Mouse (Mus musculus) heart, postnatal 0 days (tissue): ENCODE measurements at regions not wholly inside any gene's neighbourhood (a gene's known extent, or its start where the extent isn't known, plus 50 kb on each side); places are given as distances from the start of the nearest gene placed in this dataset.

Experiments
- ATAC-seq: fragments of 200-750 bp; cut with Nextera tagmentation; 2 replicates; pipeline ENCODE4 v1.8.0; 2017; ENCODE audit warnings: low read depth, moderate number of reproducible peaks, moderate library complexity; ENCODE audit not compliant: insufficient read depth
- DNase-seq: peaks from one replicate; pipeline ENCODE4 v3.0.0-alpha.2; 2016; ENCODE audit warnings: low spot score
- H3K27ac ChIP-seq: fragments of 300-500 bp; sonication (generic); 2 replicates; pipeline ENCODE4 v1.5.1; 2014; ENCODE audit warnings: low read depth, mild to moderate bottlenecking
- H3K27me3 ChIP-seq: fragments of 300-500 bp; sonication (generic); 2 replicates; pipeline ENCODE4 v1.6.1; 2014; ENCODE audit warnings: low read length, mixed read lengths; ENCODE audit not compliant: control insufficient read depth, insufficient read depth
- H3K36me3 ChIP-seq: fragments of 300-500 bp; sonication (generic); replicated peaks from 2 replicates; pipeline ENCODE4 v1.6.1; 2014; ENCODE audit warnings: low read length, mixed read lengths; ENCODE audit not compliant: control insufficient read depth, insufficient read depth
- H3K4me1 ChIP-seq: fragments of 300-500 bp; sonication (generic); 2 replicates; pipeline ENCODE4 v1.6.1; 2014; ENCODE audit warnings: antibody characterized with exemption; ENCODE audit not compliant: control insufficient read depth, insufficient read depth
- H3K4me2 ChIP-seq: fragments of 300-500 bp; sonication (generic); 2 replicates; pipeline ENCODE4 v1.6.1; 2014; ENCODE audit warnings: low read depth, mild to moderate bottlenecking, low read length, moderate library complexity
- H3K4me3 ChIP-seq: fragments of 300-500 bp; sonication (generic); 2 replicates; pipeline ENCODE4 v1.5.1; 2014; ENCODE audit warnings: low read depth, low read length
- H3K9ac ChIP-seq: fragments of 300-500 bp; sonication (generic); replicated peaks from 2 replicates; pipeline ENCODE4 v1.6.1; 2014; ENCODE audit warnings: low read depth, low read length, mixed read lengths
- H3K9me3 ChIP-seq: fragments of 300-500 bp; sonication (generic); replicated peaks from 2 replicates; pipeline ENCODE4 v1.6.1; 2016; ENCODE audit warnings: low read length; ENCODE audit not compliant: control insufficient read depth
- CTCF ChIP-seq: IDR thresholded peaks from 2 replicates; pipeline ENCODE4 v1.5.1; 2016; ENCODE audit warnings: antibody characterized with exemption, control low read depth, low read depth
- EP300 ChIP-seq: IDR thresholded peaks from 2 replicates; pipeline ENCODE4 v1.6.1; 2016; ENCODE audit warnings: antibody characterized with exemption, low read depth
- WGBS: fragments of 180-500 bp; shearing (Covaris S2); extraction: QIAGEN DNeasy Blood & Tissue Kit; methylation state at CpG from one replicate; pipeline ENCODE4 v1.1.7; 2014; 5-methylcytosine and 5-hydroxymethylcytosine counted together

DNA sequence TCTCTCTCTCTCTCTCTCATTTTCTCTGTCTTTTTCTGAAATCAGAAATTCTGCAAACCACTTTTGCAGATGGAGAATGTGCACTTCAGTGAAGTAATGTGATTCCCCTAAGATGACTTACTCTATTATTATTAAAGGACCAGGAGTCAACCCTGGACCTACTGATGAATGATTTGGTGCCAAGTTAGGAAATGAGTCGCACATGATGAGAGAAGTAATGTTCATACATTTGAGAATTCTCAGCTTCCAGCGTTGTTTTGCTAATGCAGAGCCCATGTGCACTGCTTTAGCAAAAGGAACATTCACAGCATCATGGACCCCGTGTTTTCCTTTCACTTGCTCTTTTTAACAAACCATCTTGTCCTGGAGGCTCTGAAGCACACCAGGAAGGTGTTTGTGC, 262.4 kb upstream of the Gm12728 start:
- H3K4me3 ChIP-seq = no peak overlapping the region
- H3K9ac ChIP-seq = no peak overlapping the region
- no peaks in the 10 kb centered on the region for H3K36me3 ChIP-seq
- 62% methylated on average over 3 of the region's 3 CpGs for WGBS
- no peak overlapping the region for H3K4me2 ChIP-seq
- H3K9me3 ChIP-seq = no peaks in the 10 kb centered on the region
- no peak overlapping the region for H3K27ac ChIP-seq
- H3K4me1 ChIP-seq = no peaks in the 10 kb centered on the region
- TF ChIP-seq EP300 = no peak
- TF ChIP-seq CTCF = no peak
- no peak for ATAC-seq
- H3K27me3 ChIP-seq = no peaks in the 10 kb centered on the region
- DNase-seq = no peak

DNA sequence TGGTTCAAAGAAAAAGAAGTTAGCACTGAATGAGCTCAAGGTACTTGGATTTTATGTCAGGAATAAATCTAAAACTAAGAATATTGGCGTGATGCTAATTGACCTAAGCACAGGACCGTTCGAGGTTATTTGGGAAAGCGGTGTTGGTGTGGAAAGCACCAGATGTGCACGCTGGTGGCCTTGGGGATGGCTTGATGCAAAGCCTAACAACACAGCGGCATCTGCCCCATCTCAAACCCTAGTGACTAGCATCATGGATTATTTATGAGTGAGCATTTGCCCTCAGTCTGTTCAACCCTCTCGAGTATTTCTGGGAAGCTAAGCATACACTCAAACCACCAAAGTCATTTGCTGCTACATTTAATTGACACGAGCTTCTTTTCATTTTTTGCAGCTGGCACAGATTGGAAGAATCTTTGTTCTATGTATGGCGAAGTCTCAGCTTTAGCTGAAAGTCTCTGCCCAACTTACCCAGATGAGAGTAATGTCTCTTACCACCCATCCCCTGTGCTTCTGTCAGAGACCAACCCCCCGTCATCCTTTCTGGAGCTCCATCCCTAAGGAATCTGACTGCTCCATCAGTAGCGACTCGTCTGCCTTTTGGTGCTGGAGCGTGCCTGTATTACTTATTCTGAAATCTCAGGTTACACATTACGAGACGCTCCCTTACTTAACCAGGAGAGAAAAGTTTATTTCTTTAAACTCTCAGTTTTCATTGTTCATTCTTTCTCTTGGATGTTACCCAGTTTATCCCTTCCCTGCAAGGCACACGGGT, 257.8 kb upstream of the Gm12728 start:
- Histone ChIP-seq H3K27me3 (no peaks in the 10 kb centered on the region), H3K4me3 (no peak overlapping the region), H3K9ac (no peak overlapping the region), H3K4me2 (no peak overlapping the region), H3K9me3 (no peaks in the 10 kb centered on the region), H3K36me3 (no peaks in the 10 kb centered on the region), H3K4me1 (peaks cover 13% of the 10 kb centered on the region), H3K27ac (no peak overlapping the region)
- ATAC-seq (no peak), DNase-seq (no peak)
- TF ChIP-seq CTCF (no peak), EP300 (no peak)
- 83% methylated on average over 16 of the region's 16 CpGs for WGBS

- 22% methylated on average over 6 of the region's 6 CpGs for WGBS
Measured at GRCm38 (mm10) chr4:105535451-105535850, 254.2 kb upstream of the Gm12728 start.

DNA sequence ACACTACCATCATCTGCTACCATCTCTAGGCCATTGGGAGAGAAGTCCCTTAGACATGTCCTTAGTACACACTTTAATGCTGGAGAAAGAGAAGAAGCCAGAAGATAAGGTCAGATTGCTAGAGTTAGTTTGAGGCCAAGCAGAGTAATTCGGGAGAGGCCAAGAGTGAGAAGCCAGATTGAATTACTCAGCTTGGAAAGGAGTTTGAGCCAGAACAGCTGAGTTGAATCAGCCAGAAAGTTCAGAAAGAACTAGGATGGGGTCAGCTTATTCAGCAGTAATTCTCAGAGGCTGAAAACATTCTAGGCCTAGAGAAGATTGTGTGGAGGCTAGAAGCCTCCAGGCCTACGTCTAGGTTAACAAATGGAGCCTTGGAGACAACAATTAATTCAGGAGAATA, 244.2 kb upstream of the Gm12728 start:
- H3K4me3 ChIP-seq = no peak overlapping the region
- H3K9me3 ChIP-seq = peaks cover 4% of the 10 kb centered on the region; the same call in 1 of the 2 replicates
- no peak overlapping the region for H3K27ac ChIP-seq
- H3K27me3 ChIP-seq = no peaks in the 10 kb centered on the region
- no peak for TF ChIP-seq EP300
- TF ChIP-seq CTCF = no peak
- ATAC-seq = no peak
- 74% methylated on average over 2 of the region's 2 CpGs for WGBS
- H3K4me2 ChIP-seq = no peak overlapping the region
- no peak for DNase-seq
- no peaks in the 10 kb centered on the region for H3K36me3 ChIP-seq
- no peaks in the 10 kb centered on the region for H3K4me1 ChIP-seq
- no peak overlapping the region for H3K9ac ChIP-seq

More at GRCm38 (mm10) chr4:105535451-105535850, 254.2 kb upstream of the Gm12728 start:
- 0 out of 2 replicates have a peak, but pooled peaks have one; percentile 38 for TF ChIP-seq EP300
- TF ChIP-seq CTCF = no peak
- Histone ChIP-seq H3K4me1 (peaks cover 13% of the 10 kb centered on the region), H3K4me3 (no peak overlapping the region), H3K36me3 (no peaks in the 10 kb centered on the region), H3K9me3 (no peaks in the 10 kb centered on the region), H3K27ac (no peak overlapping the region), H3K4me2 (peak overlapping the region; percentile 6; the same call in 1 of the 2 replicates), H3K27me3 (no peaks in the 10 kb centered on the region), H3K9ac (no peak overlapping the region)
- peak; percentile 6 for DNase-seq
- ATAC-seq = no peak

- H3K4me3 ChIP-seq = no peak overlapping the region
- DNase-seq (peak; percentile 65), ATAC-seq (peak; percentile 83)
- no peak overlapping the region for H3K4me2 ChIP-seq
- TF ChIP-seq CTCF = no peak
- TF ChIP-seq EP300 = peak; percentile 89
- peaks cover 4% of the 10 kb centered on the region; the same call in 1 of the 2 replicates for H3K9me3 ChIP-seq
- WGBS = 58% methylated on average over 7 of the region's 7 CpGs
- H3K27ac ChIP-seq = peak overlapping the region; percentile 66
- no peaks in the 10 kb centered on the region for H3K36me3 ChIP-seq
- H3K27me3 ChIP-seq = no peaks in the 10 kb centered on the region
- H3K9ac ChIP-seq = no peak overlapping the region
- H3K4me1 ChIP-seq = no peaks in the 10 kb centered on the region
Measured at GRCm38 (mm10) chr4:105549744-105550440, 239.8 kb upstream of the Gm12728 start.
